Mouse (Mus musculus): Measurements from ENCODE around the gene Imp4. TPM values are rescaled to one million over a fixed set of nuclear protein-coding genes. Genes with fewer than 3 reads are reported as not detected.
A peak's percentile ranks its signal among the peaks of the same experiment; 100 is the strongest.

The Imp4 gene
- total RNA-seq, 2 experiments from 2014 or later, result 5.8 to 20.6 TPM

DNA sequence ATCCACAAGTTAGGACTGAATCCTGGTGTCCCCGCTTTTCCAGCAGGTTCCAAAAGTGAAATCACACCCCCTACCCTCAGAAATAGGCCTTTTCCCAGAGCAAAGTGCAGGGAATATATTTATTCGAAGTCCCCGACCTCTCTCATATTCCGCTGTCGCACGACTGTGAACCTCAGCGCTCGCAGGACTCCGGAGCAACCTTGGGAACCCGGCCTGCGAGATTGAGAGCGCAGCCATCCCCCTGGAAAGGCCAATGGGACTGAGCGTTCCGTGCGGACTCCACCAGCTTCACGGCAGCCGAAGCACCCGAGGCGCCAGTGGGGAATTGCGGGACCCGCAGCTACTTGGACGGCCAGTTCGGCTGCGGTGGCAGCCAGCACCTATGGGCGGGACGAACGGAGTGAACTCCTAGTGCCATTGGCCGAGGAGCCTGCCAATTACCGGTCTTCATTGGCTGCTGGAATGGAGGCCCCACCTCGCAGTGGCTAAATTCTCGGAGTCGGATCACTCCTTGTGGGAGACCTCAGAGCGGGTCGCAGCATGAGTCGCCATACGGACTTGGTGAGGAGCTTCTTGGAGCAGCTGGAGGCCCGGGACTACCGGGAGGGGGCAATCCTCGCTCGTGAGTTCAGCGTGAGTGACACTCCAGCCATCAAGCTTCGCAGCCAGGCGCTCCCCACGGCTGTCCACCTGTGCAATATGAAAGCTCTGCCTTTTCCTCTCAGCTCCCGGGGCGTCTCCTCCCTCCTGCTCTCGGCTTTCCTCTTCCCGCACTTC lies 19.8 kb downstream of the Imp4 start, which contains the start of gene Ptpn18:
Gene Ptpn18, plus strand, starts transcription at position 479 of the 777 bp plus-strand sequence.
- peak; percentile 95 for ATAC-seq (replicated peaks; ENCODE audit: low FRiP score, poor library complexity, severe bottlenecking)

DNA sequence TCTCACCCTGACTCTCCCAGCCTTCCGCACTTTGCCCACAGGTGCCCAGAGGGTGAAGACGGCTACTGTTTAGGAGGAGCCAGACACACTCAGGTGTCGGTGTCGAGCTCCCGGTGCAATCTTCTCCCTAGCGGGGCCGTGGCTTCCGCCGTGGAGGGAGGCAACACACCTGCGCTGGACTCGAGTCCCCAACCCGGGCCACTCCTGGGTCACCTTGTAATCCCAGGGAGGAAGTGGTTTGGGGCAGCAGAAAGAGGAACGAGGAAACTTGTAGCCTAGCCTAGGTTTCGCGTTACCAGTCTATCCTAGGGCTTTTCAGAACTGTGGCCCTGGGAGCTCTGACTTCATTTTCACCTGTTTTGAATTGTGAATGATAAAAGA lies 20.4 kb downstream of the Imp4 start:
- peak; percentile 22; the same call in 1 of the 2 replicates for ATAC-seq (replicated peaks; ENCODE audit: low FRiP score, poor library complexity, severe bottlenecking)

DNA sequence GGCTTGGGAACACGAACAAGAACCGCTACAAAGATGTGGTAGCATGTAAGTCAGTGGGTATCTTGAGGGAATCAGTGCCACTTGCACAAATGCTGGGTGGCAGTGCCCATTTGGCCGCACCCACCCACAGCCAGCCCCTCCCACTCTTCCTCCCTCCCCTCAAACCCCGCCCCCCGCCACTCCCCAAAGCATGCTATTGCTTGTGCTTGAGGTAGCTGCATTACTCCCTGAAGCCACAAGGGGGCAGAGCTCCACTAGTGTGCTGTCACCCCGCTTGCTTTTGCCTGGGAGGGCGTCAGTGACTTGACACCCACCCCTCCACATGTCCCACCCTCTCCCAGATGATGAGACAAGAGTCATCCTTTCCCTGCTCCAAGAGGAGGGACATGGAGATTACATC lies 23.1 kb downstream of the Imp4 start:
- peak; percentile 56 for ATAC-seq (replicated peaks; ENCODE audit: low FRiP score, poor library complexity, severe bottlenecking)

DNA sequence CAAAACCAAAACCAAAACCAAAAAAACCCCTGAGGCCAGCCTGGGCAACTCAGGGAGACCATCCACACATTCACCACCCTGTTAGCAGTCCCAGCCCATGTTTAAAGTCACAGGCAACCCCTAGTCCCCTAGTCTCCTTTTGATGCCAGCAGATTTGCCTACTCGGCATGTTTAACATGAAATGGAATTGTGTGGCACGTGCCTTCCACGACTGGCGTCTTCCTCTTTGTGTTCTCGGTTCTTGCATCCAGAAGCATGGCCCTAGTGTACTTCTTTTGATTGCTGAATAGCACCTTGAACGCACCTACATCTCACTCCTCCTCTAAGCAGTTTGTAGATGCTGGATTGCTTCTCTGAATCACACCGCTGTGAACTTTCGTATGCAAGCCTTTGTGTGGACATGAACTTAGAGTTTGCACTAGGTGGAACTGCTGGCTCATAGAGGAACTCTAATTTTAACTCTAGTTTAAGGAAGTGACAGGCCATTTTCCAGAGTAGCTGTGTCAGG lies 24.7 kb downstream of the Imp4 start:
- no peak for ATAC-seq (replicated peaks; ENCODE audit: low FRiP score, poor library complexity, severe bottlenecking)

DNA sequence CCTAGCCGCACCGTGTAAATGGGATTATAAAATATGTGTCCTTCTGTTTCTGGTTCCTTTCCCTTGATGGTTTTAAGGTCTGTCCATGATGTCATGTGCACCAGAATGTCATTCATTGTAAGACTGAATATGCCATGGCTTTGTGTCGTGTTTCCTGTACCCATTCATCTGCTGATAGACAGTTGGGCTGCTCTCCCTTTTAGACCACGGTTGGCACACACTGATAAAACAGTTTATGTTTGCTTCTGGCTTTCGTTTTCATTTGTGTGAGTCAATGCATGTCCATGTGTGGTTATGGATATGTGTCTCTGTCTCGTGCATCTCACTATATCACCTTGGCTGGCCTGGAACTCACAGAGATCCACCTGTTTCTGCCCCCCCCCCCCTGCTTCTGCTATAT lies 25.8 kb downstream of the Imp4 start:
- ATAC-seq (replicated peaks; ENCODE audit: low FRiP score, poor library complexity, severe bottlenecking), result peak; percentile 43; the same call in 1 of the 2 replicates

DNA sequence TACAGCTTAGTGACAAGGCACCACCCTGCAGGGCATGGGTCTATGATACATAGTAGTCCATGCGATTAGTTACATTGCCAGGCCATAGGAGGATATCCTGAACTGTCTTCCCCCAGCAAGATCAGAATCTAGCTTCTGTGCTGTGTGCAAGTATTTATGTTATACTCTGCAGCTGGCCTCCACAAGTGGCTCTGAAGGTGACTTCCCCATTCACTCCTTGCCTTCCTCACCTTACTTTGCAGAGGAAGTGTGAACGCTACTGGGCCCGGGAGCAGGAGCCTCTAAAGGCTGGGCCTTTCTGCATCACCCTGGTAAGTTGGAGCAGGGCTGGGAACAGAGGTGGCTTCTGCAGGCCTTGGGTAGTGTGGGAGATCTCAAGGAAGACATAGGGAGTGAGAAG lies 28.4 kb downstream of the Imp4 start:
- no peak for ATAC-seq (replicated peaks; ENCODE audit: low FRiP score, poor library complexity, severe bottlenecking)

DNA sequence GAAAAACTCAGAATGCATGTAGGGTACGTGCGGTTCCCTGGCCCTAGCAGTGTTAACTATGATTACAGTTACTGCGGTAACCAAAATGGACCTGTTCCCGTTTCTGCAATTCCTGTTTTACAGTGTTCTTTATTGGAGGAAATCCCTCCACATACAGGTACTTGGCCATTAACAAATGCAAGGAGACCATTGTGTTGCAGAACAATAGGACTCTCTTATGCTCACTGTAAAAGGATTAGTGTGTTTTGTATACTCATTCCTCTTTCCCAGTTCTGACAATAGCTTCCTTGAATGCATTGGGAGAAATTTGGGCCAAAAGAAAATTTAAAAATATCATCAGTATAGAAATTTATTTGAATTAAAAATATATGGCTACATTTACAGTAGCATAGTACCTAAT lies 28.8 kb downstream of the Imp4 start:
- no peak for ATAC-seq (replicated peaks; ENCODE audit: low FRiP score, poor library complexity, severe bottlenecking)

DNA sequence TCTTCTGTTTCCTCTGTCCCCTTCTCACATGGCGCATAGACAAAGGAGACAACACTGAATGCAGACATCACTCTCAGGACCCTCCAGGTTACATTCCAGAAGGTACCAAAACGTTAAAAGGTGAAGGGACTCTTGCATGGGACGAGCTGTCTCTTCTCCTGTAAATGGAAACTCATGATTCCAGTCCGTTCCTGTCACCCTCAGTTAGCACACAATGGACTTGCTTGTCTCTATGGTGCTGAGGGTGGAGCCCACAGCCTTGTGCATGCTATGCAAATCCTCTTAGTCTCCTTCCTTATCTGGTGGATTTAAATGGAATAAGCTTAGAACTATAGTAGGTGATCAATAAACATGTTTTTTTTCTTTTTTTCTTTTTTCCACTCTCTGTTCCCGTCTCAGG lies 30.1 kb downstream of the Imp4 start:
- ATAC-seq (replicated peaks; ENCODE audit: low FRiP score, poor library complexity, severe bottlenecking), result no peak

DNA sequence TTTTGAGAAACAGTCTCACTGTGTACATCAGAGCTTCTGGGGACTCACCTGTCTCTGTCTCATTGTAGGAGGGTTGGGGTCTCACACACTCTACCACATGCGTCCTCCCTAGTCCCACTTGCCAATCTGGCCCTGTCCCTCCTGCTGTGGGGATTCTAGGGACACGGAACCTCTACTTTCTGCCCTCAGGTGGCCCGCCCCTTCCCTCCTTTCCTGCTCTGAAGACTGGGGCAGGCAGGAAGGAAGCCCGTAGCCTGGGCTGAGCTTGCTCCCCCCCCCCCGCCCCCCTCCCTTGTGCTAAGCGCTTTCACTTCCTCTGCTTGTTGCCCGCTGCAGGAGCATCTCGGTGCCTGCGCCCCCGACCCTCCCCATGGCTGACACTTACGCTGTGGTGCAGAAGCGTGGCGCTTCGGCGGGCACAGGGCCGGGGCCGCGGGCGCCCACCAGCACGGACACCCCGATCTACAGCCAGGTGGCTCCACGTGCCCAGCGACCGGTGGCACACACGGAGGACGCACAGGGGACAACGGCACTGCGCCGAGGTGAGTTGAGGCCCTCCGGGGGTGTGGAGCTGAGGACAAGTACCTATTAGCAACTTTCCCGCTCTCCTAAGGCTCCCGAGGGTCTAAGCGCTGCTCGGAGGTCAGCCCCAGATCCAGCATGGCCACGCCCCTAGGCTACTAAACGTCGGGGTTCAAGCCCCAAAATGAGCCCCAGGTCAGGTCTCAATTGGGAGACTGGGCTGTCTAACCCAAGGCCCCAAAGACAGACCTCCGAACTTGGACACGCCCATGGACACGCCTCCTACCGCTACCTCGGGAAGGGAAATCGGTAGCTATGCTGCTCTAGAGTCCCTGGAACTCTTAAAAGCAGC lies 33.0 kb downstream of the Imp4 start:
- peak; percentile 82 for ATAC-seq (replicated peaks; ENCODE audit: low FRiP score, poor library complexity, severe bottlenecking)

DNA sequence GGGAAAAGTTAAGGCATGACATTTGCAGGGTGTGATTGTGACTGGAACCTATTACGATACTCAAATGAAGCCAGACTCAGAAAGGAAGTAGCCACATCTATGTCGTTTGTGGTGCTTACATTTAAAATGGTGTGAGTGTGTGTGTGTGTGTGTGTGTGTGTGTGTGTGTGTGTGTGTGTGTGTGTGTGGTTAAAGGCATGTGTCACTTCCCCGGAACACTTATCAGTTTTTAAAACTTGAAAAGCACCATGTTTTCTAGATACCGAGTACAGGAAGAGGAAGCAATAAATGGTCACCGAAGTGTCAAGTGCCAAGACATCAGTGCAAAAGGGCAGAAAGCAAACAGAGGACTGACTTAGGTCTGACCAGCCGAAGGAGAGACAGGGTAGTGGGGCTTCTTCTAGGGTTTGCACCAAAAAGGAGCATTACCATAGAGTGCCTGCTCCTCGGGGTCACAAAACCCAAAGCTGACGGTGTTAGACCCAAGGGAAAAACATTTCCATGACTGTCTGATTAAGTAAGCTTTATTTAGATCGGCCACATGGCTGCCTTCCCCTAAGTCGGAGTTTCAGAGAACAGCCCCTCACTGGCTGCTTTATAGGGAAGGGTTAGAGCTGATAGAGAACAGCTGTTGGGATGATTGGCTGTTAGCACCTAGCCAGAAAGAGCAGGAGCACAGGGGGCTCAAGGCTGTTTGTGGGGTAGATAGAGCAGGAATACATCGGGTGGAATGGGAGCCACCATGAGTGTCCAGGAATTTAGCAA lies 39.4 kb downstream of the Imp4 start:
- ATAC-seq (replicated peaks; ENCODE audit: low FRiP score, poor library complexity, severe bottlenecking), result no peak

DNA sequence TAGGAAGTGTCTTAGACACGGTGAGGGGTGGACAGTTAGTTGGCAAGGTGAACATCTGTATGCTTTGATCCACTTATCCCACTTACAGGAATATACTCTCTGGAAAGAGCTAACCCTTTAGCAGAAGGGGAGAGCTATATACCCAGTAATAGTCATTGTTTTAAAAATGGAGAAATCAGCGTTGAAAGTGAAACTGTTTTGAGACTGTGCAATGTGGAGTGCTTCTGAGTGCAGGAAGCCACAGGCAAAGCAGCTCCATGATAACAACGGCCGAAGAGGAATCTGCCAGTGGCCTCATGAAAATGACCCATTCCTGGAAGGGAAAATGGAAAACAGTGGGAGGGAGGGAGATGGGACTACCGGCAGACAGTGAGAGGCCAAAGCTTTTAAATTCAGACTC lies 41.1 kb downstream of the Imp4 start:
- ATAC-seq (replicated peaks; ENCODE audit: low FRiP score, poor library complexity, severe bottlenecking), result no peak

DNA sequence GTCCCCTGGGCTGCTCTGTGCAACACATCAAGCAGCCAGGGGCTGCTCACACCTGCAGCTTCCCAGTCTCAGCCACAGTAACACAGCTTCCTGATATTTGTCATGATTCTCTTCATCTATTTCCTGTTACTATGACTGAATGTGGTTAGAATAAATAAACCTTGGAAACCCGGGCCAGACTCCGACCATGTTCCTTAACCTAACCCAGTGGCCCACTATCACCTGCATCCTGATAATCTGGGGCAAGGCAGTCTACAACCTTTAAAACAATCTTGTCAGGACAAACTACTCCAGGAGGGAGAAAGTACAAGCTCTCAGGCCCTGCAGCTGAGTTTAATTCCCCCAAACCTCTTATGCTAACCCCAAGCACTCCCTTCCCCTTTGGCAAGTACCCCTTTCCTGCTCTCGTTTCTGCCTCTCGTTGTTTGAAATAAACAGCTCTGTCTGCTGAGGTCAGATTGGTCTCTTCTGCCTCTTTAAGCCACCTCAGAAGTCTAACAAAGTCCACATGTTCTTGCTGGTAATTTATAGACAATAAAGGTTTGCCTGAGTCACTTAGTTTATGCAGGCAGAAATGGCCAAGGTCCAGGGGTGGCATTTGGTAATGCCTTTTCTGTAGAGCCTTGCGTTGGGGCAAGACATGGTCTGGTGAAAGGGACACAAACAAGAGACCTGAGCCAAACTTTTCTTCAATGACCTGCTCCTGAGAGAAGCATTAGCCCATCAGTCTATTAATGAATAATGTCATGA lies 42.4 kb downstream of the Imp4 start:
- ATAC-seq (replicated peaks; ENCODE audit: low FRiP score, poor library complexity, severe bottlenecking), result no peak

DNA sequence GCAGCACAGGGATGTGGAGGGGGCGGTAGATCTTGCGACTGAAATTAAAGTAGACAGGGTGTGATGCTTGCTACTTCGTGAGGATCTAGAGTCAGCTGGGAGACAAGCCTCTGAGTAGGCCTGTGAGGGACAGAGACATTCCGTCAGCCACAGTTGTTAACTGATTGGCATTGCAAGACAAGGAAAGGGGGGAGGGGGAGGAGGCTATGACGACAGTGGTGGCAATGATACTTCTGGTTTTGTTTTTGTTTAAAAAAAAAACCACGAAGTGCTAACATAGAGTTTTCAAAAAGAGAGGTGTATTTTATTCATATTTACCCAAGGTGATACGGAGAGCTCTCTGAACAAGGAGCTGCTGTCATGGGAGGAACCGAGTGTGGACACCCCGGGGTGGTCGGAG lies 44.8 kb downstream of the Imp4 start:
- 0 out of 2 replicates have a peak, but pooled peaks have one; percentile 19 for ATAC-seq (replicated peaks; ENCODE audit: low FRiP score, poor library complexity, severe bottlenecking)

DNA sequence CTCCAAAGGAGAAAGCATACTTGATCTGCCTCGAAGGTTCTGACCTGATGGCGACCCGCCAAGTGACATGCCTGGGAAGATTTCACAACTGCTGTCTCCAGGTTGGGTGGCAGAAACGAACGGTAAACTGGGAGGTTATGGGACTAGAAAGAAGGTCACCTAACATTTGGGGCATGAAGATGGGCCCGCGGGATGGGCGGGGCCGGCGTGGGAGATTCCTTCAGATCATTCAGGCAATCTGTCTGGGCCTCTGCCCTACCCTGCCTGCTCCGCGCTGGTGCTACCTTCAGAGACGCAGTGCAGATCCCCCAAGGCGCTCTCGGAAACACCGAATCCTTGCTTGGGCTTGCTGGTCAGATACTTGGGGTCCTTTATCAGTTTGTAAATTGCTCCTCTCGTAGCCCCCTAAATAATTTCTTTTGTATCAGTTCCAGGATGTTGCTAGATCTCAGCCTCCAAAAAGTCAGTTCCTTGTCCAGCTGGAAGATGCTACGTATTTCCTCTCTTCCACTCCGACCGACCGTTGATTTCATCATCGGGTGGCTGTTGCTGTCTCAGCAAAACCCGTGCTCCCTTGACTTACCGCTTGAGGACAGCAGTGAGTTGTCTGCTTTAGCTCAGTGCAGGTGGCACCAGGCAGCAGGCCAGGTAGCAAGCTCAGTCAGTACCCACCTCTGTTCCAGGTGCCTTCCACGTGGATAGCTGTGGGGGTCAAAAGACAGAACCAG lies 46.0 kb downstream of the Imp4 start:
- peak; percentile 80 for ATAC-seq (replicated peaks; ENCODE audit: low FRiP score, poor library complexity, severe bottlenecking)

DNA sequence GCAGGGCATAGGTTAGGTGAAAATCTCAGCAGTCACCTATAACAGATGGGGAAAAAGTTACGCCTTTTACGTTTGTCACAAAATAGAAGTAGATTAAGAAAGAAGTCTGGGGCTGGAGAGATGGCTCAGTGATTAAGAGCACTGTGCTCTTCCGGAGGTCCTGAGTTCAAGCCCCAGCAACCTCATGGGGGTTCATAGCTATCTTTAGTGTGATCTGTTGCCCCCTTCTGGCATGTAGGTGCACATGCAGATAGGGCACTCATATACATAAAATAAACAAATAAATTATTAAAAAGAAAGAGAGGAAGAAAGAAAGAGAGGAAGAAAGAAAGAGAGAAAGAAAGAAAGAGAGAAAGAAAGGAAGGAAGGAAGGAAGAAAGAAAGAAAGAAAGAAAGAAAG lies 47.7 kb downstream of the Imp4 start:
- no peak for ATAC-seq (replicated peaks; ENCODE audit: low FRiP score, poor library complexity, severe bottlenecking)

DNA sequence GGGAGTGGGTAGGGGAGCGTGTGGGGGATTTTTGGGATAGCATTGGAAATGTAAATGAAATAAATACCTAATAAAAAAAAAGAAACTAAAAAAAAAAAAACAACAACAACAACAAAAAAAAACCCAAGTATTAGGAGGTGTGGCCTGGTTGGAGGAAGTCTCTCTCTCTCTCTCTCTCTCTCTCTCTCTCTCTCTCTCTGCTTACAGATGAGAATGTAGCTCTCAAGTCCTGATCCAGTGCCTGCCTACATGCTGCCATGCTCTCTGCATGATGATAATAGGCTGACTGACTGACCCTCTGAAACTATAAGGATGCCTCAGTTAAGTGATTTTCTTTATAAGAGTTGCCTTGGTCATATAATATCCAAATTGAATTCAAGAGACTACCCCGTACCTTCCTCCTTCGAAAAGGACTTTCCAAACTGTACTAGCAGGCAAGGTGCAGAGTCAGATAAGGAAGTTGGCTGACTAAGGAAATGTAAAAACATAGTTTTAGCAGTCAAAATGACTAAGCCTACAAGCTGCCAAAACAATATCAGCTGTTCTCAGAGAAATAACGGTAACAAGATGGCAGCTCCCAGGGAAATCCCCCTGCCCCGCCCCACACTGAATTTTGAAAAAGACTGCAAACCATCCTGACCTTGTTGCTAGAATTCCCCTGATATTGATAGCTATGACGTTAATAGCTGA lies 50.3 kb downstream of the Imp4 start:
- ATAC-seq (replicated peaks; ENCODE audit: low FRiP score, poor library complexity, severe bottlenecking), result peak; percentile 68

DNA sequence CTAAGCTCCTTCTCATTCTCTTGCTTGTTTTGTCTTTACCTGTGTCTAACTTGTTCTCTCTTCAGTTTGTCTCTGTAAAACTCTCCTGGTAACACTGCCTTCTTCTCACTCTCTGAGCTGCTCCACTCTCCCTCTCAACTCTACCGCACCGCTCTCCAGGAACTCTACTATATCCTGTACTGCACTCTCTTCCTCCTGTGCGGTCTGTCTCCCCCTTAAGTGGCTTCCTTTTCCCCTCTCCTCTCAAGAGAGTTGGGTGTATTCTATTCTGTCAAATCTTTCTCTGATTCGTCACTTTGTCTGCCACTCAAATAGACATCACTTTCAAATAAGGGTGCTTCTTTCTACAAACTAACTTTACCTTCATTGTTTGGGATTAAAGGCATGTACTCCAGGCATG lies 51.8 kb downstream of the Imp4 start:
- ATAC-seq (replicated peaks; ENCODE audit: low FRiP score, poor library complexity, severe bottlenecking), result no peak

All from erythroblast, adult 5-6 weeks (primary cell).